ENCODE assay signal across 29 mouse cellular contexts in the genomic region with DNA sequence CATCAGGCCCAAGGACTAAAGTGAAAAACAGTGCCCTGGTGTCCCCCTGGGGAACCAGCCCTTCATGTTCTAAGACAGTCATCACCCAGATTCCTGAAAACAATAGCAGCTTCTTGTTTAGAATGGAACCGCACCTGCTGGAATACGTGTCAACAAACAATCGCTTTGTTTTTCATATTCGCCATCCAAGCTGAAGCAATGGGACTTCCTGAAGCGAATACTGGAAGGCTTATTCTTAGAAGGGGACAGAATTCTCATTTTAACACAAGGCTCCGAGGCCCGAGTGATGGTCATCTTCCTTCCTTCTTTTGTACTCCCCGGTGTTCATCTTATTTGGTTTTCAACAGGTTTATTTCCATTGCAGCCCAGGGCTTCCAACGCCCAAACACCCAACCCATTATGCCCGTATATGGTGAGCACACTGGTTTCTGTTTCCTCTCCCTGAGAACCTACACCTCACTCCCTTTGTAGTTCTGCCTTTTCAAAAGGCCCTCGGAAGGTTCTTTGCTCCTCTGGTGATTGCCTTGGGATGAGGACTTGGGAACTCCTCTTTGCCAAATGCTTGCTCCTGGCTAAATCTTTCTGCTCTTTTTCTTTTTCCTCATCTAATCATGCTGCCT.
DNase-seq lines count a peak whose midpoint lies in the region; ATAC-seq and TF ChIP-seq lines count a peak whose summit lies in the region.
"Had no signal": no experiment of that assay in that cellular context is flagged by ENCODE, and none has a peak within 500 bp of the region (broad histone marks: within the 10 kb centered on the region; RNA-seq: fewer than 3 reads in every experiment).

No protein-coding gene starts in this region.

- H3K27me3 ChIP-seq in heart, postnatal 0 days (ENCODE audit: control insufficient read depth, insufficient read depth, low read length): no peaks in the 10 kb centered on the region
- H3K27me3 ChIP-seq in heart, embryonic 12.5 days (replicated peaks): no peaks in the 10 kb centered on the region
- no peaks in the 10 kb centered on the region for H3K27me3 ChIP-seq in midbrain, embryonic 11.5 days (ENCODE audit: control insufficient read depth, insufficient read depth, low read length)
- no peaks in the 10 kb centered on the region for H3K27me3 ChIP-seq in midbrain, embryonic 14.5 days (ENCODE audit: control insufficient read depth, insufficient read depth, low read length)
- H3K27me3 ChIP-seq: embryonic facial prominence, embryonic 12.5 days; forebrain, embryonic 15.5 days; limb, embryonic 15.5 days; liver, embryonic 13.5 days; midbrain, embryonic 12.5 days; neural tube, embryonic 13.5 days; stomach, embryonic 15.5 days had no signal

- 59% methylated on average over 11 of the region's 11 CpGs for WGBS in heart, postnatal 0 days
- WGBS in heart, embryonic 12.5 days: 56% methylated on average over 11 of the region's 11 CpGs
- 61% methylated on average over 11 of the region's 11 CpGs for WGBS in midbrain, embryonic 11.5 days
- 70% methylated on average over 11 of the region's 11 CpGs for WGBS in midbrain, embryonic 14.5 days

- TF ChIP-seq EP300 in heart, postnatal 0 days (IDR thresholded peaks at IDR 0.05; ENCODE audit: low read depth): no peak

- ATAC-seq in heart, postnatal 0 days (ENCODE audit: insufficient read depth, low read depth): no peak
- no peak for ATAC-seq in heart, embryonic 12.5 days (ENCODE audit: insufficient number of reproducible peaks, low FRiP score)
- no peak for ATAC-seq in midbrain, embryonic 11.5 days (ENCODE audit: low FRiP score)
- no peak for ATAC-seq in midbrain, embryonic 14.5 days (ENCODE audit: low FRiP score, low TSS enrichment)
- ATAC-seq in hematopoietic stem cell, adult 5-6 weeks (replicated peaks in 1 of 2; ENCODE audit: insufficient read depth in 1 of 2, low FRiP score in 2 of 2, low TSS enrichment in 1 of 2, low read depth in 1 of 2, poor library complexity in 2 of 2, severe bottlenecking in 2 of 2): peak; percentile 56 to 69
- ATAC-seq: activated CD4-positive, CD25-positive, alpha-beta regulatory T cell, adult 4 months; forebrain, embryonic 15.5 days; hindbrain, embryonic 16.5 days had no signal

- H3K4me1 ChIP-seq in heart, postnatal 0 days (ENCODE audit: control insufficient read depth, insufficient read depth): peaks cover 7% of the 10 kb centered on the region
- H3K4me1 ChIP-seq in heart, embryonic 12.5 days (replicated peaks): peaks cover 25% of the 10 kb centered on the region
- no peaks in the 10 kb centered on the region for H3K4me1 ChIP-seq in midbrain, embryonic 11.5 days (ENCODE audit: control insufficient read depth, insufficient read depth, low read length)
- H3K4me1 ChIP-seq in midbrain, embryonic 14.5 days (ENCODE audit: control insufficient read depth, insufficient read depth, low read length): no peaks in the 10 kb centered on the region
- H3K4me1 ChIP-seq: embryonic facial prominence, embryonic 12.5 days; kidney, embryonic 15.5 days; limb, embryonic 15.5 days; liver, embryonic 13.5 days; neural tube, embryonic 13.5 days; stomach, embryonic 15.5 days had no signal

- H3K4me3 ChIP-seq in heart, postnatal 0 days (ENCODE audit: low read depth, low read length): no peak overlapping the region
- no peak overlapping the region for H3K4me3 ChIP-seq in heart, embryonic 12.5 days
- H3K4me3 ChIP-seq in midbrain, embryonic 11.5 days (ENCODE audit: low read depth, low read length): no peak overlapping the region
- H3K4me3 ChIP-seq in midbrain, embryonic 14.5 days (replicated peaks; ENCODE audit: low read depth, low read length): no peak overlapping the region
- H3K4me3 ChIP-seq: embryonic facial prominence, embryonic 12.5 days; forebrain, embryonic 15.5 days; kidney, embryonic 15.5 days; limb, embryonic 10.5 days; limb, embryonic 15.5 days; liver, embryonic 13.5 days; midbrain, embryonic 12.5 days; neural tube, embryonic 13.5 days; stomach, embryonic 15.5 days had no signal

- no peak overlapping the region for H3K9ac ChIP-seq in heart, postnatal 0 days (replicated peaks; ENCODE audit: low read depth, low read length)
- no peak overlapping the region for H3K9ac ChIP-seq in heart, embryonic 12.5 days
- H3K9ac ChIP-seq in midbrain, embryonic 11.5 days (ENCODE audit: low read length): no peak overlapping the region
- H3K9ac ChIP-seq in midbrain, embryonic 14.5 days (replicated peaks; ENCODE audit: low read length): no peak overlapping the region
- H3K9ac ChIP-seq: embryonic facial prominence, embryonic 12.5 days; forebrain, embryonic 15.5 days; kidney, embryonic 15.5 days; limb, embryonic 15.5 days; liver, embryonic 13.5 days; midbrain, embryonic 12.5 days; neural tube, embryonic 13.5 days; stomach, embryonic 15.5 days had no signal

- no peaks in the 10 kb centered on the region for H3K9me3 ChIP-seq in heart, postnatal 0 days (replicated peaks; ENCODE audit: control insufficient read depth, low read length)
- H3K9me3 ChIP-seq in heart, embryonic 12.5 days (replicated peaks): 0 out of 2 replicates have a peak, but pooled peaks cover 2% of the 10 kb centered on the region
- no peaks in the 10 kb centered on the region for H3K9me3 ChIP-seq in midbrain, embryonic 11.5 days (ENCODE audit: control insufficient read depth, low read length)
- no peaks in the 10 kb centered on the region for H3K9me3 ChIP-seq in midbrain, embryonic 14.5 days (ENCODE audit: control insufficient read depth, low read length)
- H3K9me3 ChIP-seq: embryonic facial prominence, embryonic 12.5 days; forebrain, embryonic 15.5 days; kidney, embryonic 15.5 days; limb, embryonic 10.5 days; limb, embryonic 15.5 days; liver, embryonic 13.5 days; midbrain, embryonic 12.5 days; neural tube, embryonic 13.5 days; stomach, embryonic 15.5 days had no signal

- DNase-seq in heart, adult 11 months: peak; percentile 97
- no peak for DNase-seq in heart, postnatal 4 days
- DNase-seq in heart, postnatal 0 days (ENCODE audit: low spot score): no peak
- peak; percentile 66 for DNase-seq in midbrain, embryonic 11.5 days (ENCODE audit: low spot score, missing footprints)
- DNase-seq in midbrain, embryonic 14.5 days: no peak
- DNase-seq in c-Kit-positive CD71-positive TER-119-positive erythroid progenitor cells, embryonic 14.5 days (ENCODE audit: low spot score): no peak
- DNase-seq: adrenal gland, adult 8-10 months; cerebellum, adult 11 months; cerebellum, adult 9-10 months; cerebellum, postnatal 36 days; embryo, embryonic 11 days; kidney, adult 18-20 months; kidney, postnatal 25 days; liver, embryonic 13.5 days; lung, adult 2 months; right cerebral cortex, postnatal 14 days; thymus, postnatal 14 days had no signal

- no peaks in the 10 kb centered on the region for H3K36me3 ChIP-seq in heart, postnatal 0 days (replicated peaks; ENCODE audit: control insufficient read depth, insufficient read depth, low read length)
- H3K36me3 ChIP-seq in heart, embryonic 12.5 days: no peaks in the 10 kb centered on the region
- H3K36me3 ChIP-seq in midbrain, embryonic 11.5 days (ENCODE audit: control insufficient read depth, insufficient read depth, low read length): no peaks in the 10 kb centered on the region
- H3K36me3 ChIP-seq in midbrain, embryonic 14.5 days (ENCODE audit: control insufficient read depth, insufficient read depth, low read length): no peaks in the 10 kb centered on the region
- H3K36me3 ChIP-seq: embryonic facial prominence, embryonic 12.5 days; forebrain, embryonic 15.5 days; kidney, embryonic 15.5 days; limb, embryonic 15.5 days; liver, embryonic 13.5 days; midbrain, embryonic 12.5 days; neural tube, embryonic 13.5 days; stomach, embryonic 15.5 days had no signal

- TF ChIP-seq CTCF in heart, postnatal 0 days (IDR thresholded peaks at IDR 0.05; ENCODE audit: low read depth): no peak

- H3K27ac ChIP-seq in heart, postnatal 0 days (ENCODE audit: low read depth): peak overlapping the region; percentile 11; the same call in 1 of the 2 replicates
- H3K27ac ChIP-seq in heart, embryonic 12.5 days (ENCODE audit: poor library complexity, severe bottlenecking): no peak overlapping the region
- H3K27ac ChIP-seq in midbrain, embryonic 11.5 days (ENCODE audit: low read depth, low read length): no peak overlapping the region
- H3K27ac ChIP-seq in midbrain, embryonic 14.5 days (replicated peaks; ENCODE audit: low read depth, low read length): no peak overlapping the region
- H3K27ac ChIP-seq: embryonic facial prominence, embryonic 12.5 days; forebrain, embryonic 15.5 days; kidney, embryonic 15.5 days; limb, embryonic 15.5 days; liver, embryonic 13.5 days; midbrain, embryonic 12.5 days; stomach, embryonic 15.5 days had no signal

- H3K4me2 ChIP-seq in heart, postnatal 0 days (ENCODE audit: low read depth, low read length): no peak overlapping the region
- H3K4me2 ChIP-seq in heart, embryonic 12.5 days: no peak overlapping the region
- no peak overlapping the region for H3K4me2 ChIP-seq in midbrain, embryonic 11.5 days
- H3K4me2 ChIP-seq in midbrain, embryonic 14.5 days (ENCODE audit: low read length): no peak overlapping the region
- H3K4me2 ChIP-seq: embryonic facial prominence, embryonic 12.5 days; forebrain, embryonic 15.5 days; kidney, embryonic 15.5 days; limb, embryonic 15.5 days; liver, embryonic 13.5 days; midbrain, embryonic 12.5 days; neural tube, embryonic 13.5 days; stomach, embryonic 15.5 days had no signal

Comparison
In these comparisons a context has a peak if more than half of its experiments do, and no peak if none do; other contexts are left out.
1. DNase-seq: peak in heart, adult 11 months (single experiment) and midbrain, embryonic 11.5 days (single experiment); none in heart, postnatal 4 days (single experiment), heart, postnatal 0 days (single experiment), midbrain, embryonic 14.5 days (single experiment) and c-Kit-positive CD71-positive TER-119-positive erythroid progenitor cells, embryonic 14.5 days (single experiment).
2. ATAC-seq: peak in hematopoietic stem cell, adult 5-6 weeks (2 of 2); none in heart, postnatal 0 days (single experiment), heart, embryonic 12.5 days (single experiment), midbrain, embryonic 11.5 days (single experiment) and midbrain, embryonic 14.5 days (single experiment).